Mouse (Mus musculus): Measurements from ENCODE around the gene Rbm4b. TPM values are rescaled to one million over a fixed set of nuclear protein-coding genes. Genes with fewer than 3 reads are reported as not detected.

Rbm4b gene
- 1 to 10 TPM; 5.9 to 7.0 TPM for total RNA-seq (2021)

DNA sequence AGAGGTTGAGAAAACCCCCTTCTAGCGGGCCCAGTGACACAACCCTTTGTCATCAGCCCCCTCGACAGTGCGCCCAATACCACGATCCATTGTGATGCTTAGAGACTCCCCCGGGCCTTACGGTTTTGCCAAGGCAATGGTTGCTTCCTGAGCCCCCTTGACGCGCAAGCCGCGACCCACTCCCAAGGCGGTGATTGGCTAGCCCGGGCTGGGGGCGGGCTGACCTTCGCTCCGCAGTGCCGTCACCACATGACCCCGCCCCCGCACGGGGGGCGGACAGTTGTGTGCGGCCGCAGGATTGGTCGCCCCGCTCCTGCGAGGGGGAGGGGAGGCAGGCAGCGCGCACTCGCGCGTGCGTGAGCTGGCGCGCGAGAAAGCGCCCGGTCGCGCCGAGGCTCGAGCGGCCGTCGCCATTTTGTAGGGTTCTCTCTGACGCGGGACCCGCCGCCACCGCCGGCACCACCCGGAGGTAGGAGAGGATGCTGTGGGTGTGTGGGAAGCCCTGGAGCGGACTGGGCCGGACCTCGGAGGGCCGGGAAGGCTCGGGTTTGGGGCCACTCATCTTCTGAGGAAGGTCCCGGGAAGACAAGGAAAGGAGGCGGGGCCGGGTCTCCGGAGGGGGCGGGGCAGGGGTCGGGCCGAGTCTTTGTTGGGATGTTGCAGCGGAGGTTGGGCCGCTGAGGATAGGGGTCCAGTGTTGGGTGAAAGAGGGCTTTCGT is at the start of gene Rbm4b:
Gene Rbm4b, plus strand, starts transcription at position 305 of the 719 bp plus-strand sequence.
- peak; percentile 95 for DNase-seq
- intact Hi-C loops (cut with DNase I): loop anchor here (2.0 to 5.0 kb wide), 3 partner anchors 36 to 152 kb away; partner anchors contain the start of genes Gm21992, Rbm14 and Rbm4

DNA sequence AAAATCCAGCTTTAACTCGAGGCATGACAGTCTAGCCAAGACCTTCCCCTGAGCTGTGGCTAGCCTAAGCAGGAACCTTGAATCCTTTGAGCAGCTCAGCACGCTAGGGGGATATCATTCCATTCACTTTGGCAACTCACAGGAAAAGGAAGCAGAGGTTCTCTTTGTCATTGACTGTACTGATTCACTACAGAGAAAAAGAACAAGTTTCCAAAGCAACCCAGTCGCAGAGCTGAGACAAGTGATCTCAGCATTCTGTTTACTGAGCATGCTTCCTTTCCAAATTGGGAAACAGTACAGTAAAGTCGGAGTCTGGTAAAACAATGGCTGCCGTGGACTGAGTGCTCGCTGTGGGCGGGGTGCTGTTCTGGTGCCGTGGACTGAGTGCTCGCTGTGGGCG is 47.5 kb upstream of the Rbm4b start:
- DNase-seq: no peak
- intact Hi-C loops (cut with DNase I): no loop called here

DNA sequence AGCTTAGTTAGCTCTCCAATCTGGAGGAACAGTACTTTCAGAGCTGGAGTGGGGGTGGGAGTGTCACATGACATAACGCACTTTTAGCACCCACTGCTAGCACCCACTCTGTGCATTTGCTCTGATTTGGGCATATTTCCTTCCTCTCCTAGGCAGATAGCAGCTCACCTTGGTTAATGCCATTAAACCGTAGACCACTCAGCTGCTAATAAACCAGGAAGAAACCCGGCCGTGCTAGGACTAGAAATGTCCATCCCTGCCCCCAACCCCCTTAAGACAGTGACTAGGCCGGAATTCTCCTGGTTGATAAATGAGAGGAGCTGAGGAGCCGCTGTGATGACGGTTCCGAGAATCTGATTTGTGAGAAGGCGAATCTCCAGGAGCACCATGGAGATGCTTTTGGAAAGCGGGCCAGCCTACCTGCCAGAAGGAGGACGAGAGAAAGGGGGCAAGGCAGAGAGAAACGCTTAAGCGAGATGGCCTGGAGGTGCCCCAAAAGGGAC is 45.1 kb upstream of the Rbm4b start, which contains the start of gene Sptbn2:
Gene Sptbn2, plus strand, starts transcription at position 70 of the 503 bp plus-strand sequence.
- DNase-seq: no peak
- intact Hi-C loops (cut with DNase I): no loop called here

DNA sequence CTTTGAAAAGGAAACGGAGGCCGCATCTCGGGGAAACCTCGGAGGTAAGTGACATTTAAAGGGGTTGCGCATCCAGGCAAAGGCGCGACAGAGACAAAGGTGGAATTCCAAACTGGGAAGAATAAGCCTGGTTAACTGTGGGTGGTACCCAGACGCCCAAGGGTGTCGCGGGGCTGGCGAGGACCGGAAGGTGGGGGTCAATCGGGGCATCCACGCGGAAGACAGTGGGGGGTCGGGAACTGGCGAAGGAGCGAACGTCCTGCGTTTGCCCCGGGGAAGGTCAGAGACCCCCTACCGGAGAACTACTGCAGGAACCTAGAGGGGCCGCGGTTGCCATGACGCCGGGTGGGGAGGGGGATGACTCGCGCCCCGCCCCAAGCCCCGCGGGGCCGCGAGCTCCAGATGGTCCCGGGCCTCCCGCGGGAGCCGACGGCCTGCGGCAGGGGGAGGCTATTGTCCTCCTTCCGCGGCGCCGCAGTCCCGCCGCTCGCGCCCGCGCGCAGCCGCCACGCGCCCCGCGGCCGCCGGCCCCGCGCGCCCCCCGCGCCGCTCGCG is 44.6 kb upstream of the Rbm4b start:
- intact Hi-C loops (cut with DNase I): no loop called here
- no peak for DNase-seq

DNA sequence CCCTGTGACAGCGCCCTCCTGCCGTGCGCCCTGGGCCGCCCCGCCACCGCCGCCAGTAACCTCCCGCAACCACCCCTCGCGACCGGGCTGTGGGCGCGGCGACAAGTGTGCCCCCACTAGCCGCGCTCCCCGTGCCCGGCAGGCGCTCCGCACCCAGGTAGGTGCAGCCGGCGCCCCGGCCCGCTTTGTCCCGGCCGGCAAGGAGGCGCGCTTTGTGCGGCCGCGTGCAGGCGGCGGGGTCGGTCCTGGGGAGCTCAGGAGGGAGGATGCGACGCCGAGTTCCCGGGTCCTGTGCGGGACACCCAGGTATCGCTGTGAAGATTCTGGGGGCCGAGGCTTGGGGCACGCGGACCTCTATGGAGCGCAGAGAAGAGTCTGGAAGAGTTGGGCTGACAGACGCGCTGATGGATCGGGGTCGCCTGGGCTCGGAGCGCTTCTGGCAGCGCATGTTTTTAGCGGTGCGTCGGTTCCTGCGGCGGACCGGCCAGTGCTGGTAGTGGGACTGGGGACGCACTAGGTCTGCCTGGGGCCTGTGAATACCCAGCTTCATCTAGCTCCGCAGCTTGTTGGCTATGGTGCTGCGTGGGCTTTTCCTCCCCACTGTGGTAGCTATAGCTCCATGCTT is 44.0 kb upstream of the Rbm4b start:
- no peak for DNase-seq
- intact Hi-C loops (cut with DNase I): no loop called here

DNA sequence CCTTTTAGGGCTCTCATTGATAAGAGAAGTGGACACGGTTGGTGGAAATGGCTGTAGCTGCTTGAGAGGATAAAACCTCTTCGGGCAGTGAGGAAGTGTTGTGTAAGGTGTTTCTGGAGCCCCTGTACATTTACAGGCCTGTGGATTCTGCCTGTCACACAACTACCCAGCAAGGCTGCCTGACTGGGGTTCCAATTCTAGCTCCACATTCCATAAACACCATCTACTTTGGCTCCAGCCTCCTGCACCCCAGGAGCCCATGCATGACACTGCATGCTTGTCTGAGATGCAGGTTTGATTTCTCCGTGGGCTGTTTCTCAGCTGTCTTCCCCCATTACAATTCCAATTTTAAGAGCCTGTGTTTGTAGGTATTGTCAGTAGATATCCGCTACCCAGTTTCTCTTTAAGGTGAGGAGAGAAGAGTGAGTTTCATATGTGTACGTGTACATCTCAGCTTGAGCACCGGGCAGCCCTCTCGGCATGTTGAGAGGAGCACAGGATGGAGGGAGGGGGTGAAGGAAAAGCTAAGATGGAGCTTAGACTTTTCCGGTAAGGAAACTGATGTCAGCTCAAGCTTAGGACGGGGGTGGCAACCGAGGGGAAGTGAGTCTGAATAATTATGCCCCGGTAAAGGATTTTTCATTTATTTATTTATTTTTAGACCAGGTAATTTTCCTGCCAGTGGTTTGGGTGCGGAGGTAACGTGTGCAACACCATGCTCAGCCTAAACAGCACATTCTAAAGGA is 43.3 kb upstream of the Rbm4b start:
- no peak for DNase-seq
- intact Hi-C loops (cut with DNase I): no loop called here

GRCm38 (mm10) chr19:4713886-4714285 is 42.4 kb upstream of the Rbm4b start:
- intact Hi-C loops (cut with DNase I): no loop called here
- no peak for DNase-seq

DNA sequence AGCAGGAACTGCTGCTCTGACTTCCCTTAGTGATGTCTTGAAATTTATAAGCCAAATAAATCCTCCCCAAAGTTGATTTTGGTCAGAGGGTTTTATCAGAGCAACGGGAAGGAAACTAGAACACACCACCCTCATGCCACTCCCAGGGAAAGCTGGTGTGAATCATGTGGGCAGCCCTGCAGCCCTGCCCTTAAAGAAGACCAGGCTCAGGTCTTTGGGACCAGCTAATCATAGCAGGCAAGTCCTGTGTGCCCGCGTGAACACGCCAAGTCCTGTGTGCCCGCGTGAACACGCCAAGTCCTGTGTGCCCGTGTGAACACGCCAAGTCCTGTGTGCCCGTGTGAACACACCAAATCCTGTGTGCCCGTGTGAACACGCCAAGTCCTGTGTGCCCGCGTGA is 39.5 kb upstream of the Rbm4b start:
- intact Hi-C loops (cut with DNase I): no loop called here

GRCm38 (mm10) chr19:4717281-4717680 is 39.0 kb upstream of the Rbm4b start:
- DNase-seq: no peak
- intact Hi-C loops (cut with DNase I): no loop called here

More for the DNA sequence above, 39.5 kb upstream of the Rbm4b start:
- DNase-seq: no peak

DNA sequence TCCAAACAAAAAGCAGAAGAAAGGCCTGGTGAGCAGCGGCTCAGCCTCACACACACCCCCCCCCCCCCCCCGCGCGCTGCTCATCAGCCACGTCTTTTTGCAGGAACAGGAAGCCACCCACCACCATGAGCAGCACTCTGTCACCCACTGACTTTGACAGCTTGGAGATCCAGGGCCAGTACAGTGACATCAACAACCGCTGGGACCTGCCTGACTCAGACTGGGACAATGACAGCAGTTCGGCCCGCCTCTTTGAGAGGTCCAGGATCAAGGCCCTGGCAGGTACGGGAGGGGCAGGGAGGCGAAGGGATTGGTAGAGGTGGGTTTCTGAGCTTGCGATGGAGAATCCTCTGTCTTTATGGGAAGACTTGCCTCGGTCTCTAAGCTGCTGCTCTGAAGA is 37.6 kb upstream of the Rbm4b start:
- no peak for DNase-seq
- intact Hi-C loops (cut with DNase I): no loop called here

DNA sequence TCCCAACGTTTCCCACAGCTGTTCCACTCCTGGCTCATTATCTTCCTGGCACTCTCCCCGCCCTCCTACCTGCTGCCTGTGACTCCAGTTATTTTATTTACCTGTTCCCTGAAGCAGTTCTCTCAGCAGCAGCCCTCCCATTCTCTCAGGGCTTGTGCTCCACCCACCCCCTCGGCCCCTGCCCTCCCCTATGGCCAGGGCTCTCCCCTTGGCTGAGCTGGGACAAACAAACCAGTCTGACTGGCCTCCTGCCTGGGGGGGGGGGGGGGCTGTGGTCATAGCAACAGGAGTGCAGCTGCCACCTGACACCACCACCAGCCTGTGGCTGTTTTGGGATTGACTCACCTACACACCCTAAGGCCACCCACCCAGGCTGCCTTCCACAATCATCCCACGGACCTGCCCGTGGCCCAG is 36.9 kb upstream of the Rbm4b start:
- no peak for DNase-seq

GRCm38 (mm10) chr19:4720112-4720511 is 36.2 kb upstream of the Rbm4b start:
- intact Hi-C loops (cut with DNase I): no loop called here
- DNase-seq: no peak

More for the DNA sequence above, 36.9 kb upstream of the Rbm4b start:
- intact Hi-C loops (cut with DNase I): no loop called here

DNA sequence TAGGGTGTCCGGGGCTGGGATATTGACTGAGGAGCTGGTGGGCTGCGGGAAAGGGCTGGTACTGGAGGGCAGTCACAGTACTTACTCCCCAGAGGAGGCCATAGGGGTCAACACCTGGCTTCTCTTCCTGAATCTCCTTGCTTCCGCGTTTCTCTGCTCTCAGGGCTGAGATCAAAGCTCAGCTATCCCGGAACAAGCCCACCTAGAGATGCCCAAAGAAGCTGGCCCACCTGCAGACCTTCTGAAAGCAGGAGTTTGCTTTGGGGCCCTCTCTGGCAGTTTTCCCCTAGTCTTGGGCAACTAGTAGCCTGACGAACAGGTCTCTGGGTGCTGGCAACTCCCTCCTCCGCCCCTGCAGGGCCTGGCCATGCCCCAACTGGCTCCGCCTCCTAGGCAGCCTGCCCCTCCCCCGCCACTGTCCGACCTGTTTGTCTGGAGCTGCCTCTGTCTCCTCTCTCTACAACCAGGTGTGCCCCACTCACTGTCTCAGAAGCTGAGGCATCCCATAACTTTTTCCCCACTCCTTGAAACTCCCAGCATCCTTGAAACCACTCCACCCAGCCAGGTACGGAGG is 35.5 kb upstream of the Rbm4b start:
- DNase-seq: no peak
- intact Hi-C loops (cut with DNase I): no loop called here

DNA sequence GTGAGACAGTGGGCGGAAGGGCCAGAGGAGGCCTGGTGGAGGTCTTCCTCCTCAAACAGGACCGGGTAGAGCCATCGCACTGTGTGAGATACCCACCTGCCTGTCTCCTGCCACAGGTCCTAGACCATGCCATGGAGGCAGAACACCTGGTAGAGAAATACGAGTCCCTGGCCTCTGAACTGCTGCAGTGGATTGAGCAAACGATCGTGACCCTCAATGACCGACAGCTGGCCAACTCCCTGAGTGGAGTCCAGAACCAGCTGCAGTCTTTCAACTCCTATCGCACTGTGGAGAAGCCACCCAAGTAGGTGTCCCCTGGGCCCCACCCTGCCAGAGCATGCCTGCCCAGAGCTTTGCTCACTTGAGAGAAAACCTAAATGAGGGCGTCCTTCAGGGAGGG is 27.1 kb upstream of the Rbm4b start:
- DNase-seq: no peak
- intact Hi-C loops (cut with DNase I): no loop called here

- DNase-seq: no peak
- intact Hi-C loops (cut with DNase I): no loop called here
Measured at GRCm38 (mm10) chr19:4733052-4733451, 23.2 kb upstream of the Rbm4b start.

- peak in 1 of 2 experiments; percentile 16 for DNase-seq
- intact Hi-C loops (cut with DNase I): no loop called here
Measured at GRCm38 (mm10) chr19:4737866-4738265, 18.4 kb upstream of the Rbm4b start.

GRCm38 (mm10) chr19:4739053-4739452 is 17.2 kb upstream of the Rbm4b start:
- intact Hi-C loops (cut with DNase I): no loop called here
- DNase-seq: no peak

DNA sequence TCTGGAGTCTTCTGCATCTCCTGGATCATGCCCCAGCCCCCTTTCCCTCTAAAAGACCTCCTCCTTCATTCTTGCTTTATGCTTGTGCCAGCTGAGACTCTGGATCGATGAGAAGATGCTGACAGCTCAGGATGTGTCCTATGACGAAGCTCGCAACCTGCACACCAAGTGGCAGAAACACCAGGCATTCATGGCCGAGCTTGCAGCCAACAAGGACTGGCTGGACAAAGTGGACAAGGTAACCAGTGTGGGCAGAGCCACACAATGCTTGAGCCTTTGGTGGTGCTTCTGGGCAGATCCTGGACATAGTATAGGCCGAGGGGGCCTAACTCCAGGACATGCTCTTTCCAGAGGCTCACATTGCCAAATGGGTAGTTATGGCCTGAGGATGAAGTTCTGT is 16.5 kb upstream of the Rbm4b start:
- intact Hi-C loops (cut with DNase I): loop anchor here (1.0 kb wide), 1 partner anchor 110 kb away; no protein-coding TSS in a partner anchor
- DNase-seq: no peak

DNA sequence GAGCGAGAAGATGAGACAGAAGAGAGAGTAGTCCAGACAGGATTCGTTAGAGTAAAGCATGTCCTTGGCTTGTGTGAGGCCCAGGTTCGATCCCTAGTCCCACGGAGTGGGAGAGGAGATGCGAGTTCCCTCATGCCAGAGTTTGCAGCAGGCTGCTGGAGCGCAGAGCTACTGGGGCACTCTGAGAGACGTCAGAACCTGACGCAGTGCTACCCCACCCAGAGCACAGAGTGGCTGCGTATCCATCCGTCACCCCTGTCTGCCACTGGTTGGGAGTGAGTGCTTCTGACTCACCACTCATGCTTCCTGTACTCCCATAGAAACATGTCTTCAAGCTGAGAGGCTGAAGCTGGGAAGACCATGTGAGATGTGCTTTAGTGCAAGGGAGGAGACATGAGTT is 14.8 kb upstream of the Rbm4b start:
- no peak for DNase-seq
- intact Hi-C loops (cut with DNase I): no loop called here

GRCm38 (mm10) chr19:4742229-4742628 is 14.1 kb upstream of the Rbm4b start:
- no peak for DNase-seq
- intact Hi-C loops (cut with DNase I): no loop called here
